Mouse (Mus musculus): ENCODE measurements around the gene Ap1m1.

- TF ChIP-seq CTCF (IDR thresholded peaks at IDR 0.05; ENCODE audit: borderline replicate concordance, insufficient read depth, low read length) (peak; percentile 44; the same call in 1 of the 2 replicates), POLR2A (IDR thresholded peaks at IDR 0.05; ENCODE audit: low read depth, low read length) (no peak)
Observed at GRCm38 (mm10) chr8:72257171-72257901, 17.5 kb downstream of the Ap1m1 start.
